Mouse (Mus musculus) stomach, postnatal 0 days (tissue): Measurements from ENCODE around the gene Sept14. TPM values are rescaled to one million over a fixed set of nuclear protein-coding genes. Genes with fewer than 3 reads are reported as not detected.
"Not testable (repeated sequence)": the region's sequence is repeated elsewhere in the genome, so short reads cannot be mapped to it uniquely, and the experiment has no call there.

Experiments
- ATAC-seq: fragments of 200-750 bp; cut with Nextera tagmentation; 2 replicates; pipeline ENCODE4 v1.8.0; 2017; ENCODE audit not compliant: low FRiP score, low TSS enrichment
- DNase-seq: peaks from one replicate; pipeline ENCODE4 v3.0.0-alpha.2; 2016; ENCODE audit warnings: low spot score
- H3K27ac ChIP-seq: fragments of 300-500 bp; sonication (generic); replicated peaks from 2 replicates; pipeline ENCODE4 v1.5.1; 2014; ENCODE audit warnings: mild to moderate bottlenecking, control low read depth
- H3K27me3 ChIP-seq: fragments of 300-500 bp; sonication (generic); 2 replicates; pipeline ENCODE4 v1.6.1; 2014; ENCODE audit warnings: low read length; ENCODE audit not compliant: control insufficient read depth, insufficient read depth
- H3K36me3 ChIP-seq: fragments of 300-500 bp; sonication (generic); 2 replicates; pipeline ENCODE4 v1.6.1; 2014; ENCODE audit warnings: low read length, mixed read lengths; ENCODE audit not compliant: control insufficient read depth, insufficient read depth
- H3K4me1 ChIP-seq: fragments of 300-500 bp; sonication (generic); replicated peaks from 2 replicates; pipeline ENCODE4 v1.6.1; 2014; ENCODE audit warnings: antibody characterized with exemption; ENCODE audit not compliant: control insufficient read depth, insufficient read depth
- H3K4me2 ChIP-seq: fragments of 300-500 bp; sonication (generic); replicated peaks from 2 replicates; pipeline ENCODE4 v1.6.1; 2014; ENCODE audit warnings: low read depth, mild to moderate bottlenecking, control low read depth, moderate library complexity
- H3K4me3 ChIP-seq: fragments of 300-500 bp; sonication (generic); 2 replicates; pipeline ENCODE4 v1.5.1; 2014; ENCODE audit warnings: low read depth, low read length, control low read depth
- H3K9ac ChIP-seq: fragments of 300-500 bp; sonication (generic); 2 replicates; pipeline ENCODE4 v1.6.1; 2014; ENCODE audit warnings: mild to moderate bottlenecking, low read length, control low read depth, mixed read lengths
- H3K9me3 ChIP-seq: fragments of 300-500 bp; sonication (generic); 2 replicates; pipeline ENCODE4 v1.6.1; 2016; ENCODE audit warnings: low read length; ENCODE audit not compliant: control insufficient read depth
- CTCF ChIP-seq: IDR thresholded peaks from 2 replicates; pipeline ENCODE4 v1.5.1; 2016; ENCODE audit warnings: antibody characterized with exemption, low read depth, mild to moderate bottlenecking, moderate library complexity
- EP300 ChIP-seq: optimal IDR thresholded peaks from 2 replicates; pipeline ENCODE3; 2016; ENCODE audit warnings: antibody characterized with exemption
- WGBS: fragments of 180-500 bp; shearing (Covaris S2); extraction: QIAGEN DNeasy Blood & Tissue Kit; methylation state at CpG from one replicate; pipeline ENCODE4 v1.1.7; 2014; 5-methylcytosine and 5-hydroxymethylcytosine counted together
- polyA plus RNA-seq: library from polyadenylated mRNA; unstranded; fragments of >200 nt; fragmentation: Nextera tagmentation; extraction: Ambion mirVana; gene quantifications from 2 replicates; pipeline ENCODE4 v1.2.1, GENCODE M21; 2015

Gene Sept14
- polyA plus RNA-seq, 1 experiment from 2014 or later: not detected

- DNase-seq (no peak), ATAC-seq (no peak)
- 41% methylated on average over 2 of the region's 2 CpGs for WGBS
- no peaks in the 10 kb centered on the region for H3K36me3 ChIP-seq
- TF ChIP-seq CTCF: no peak
- no peak overlapping the region for H3K9ac ChIP-seq
- H3K4me2 ChIP-seq: no peak overlapping the region
- no peaks in the 10 kb centered on the region for H3K4me1 ChIP-seq
- H3K4me3 ChIP-seq: no peak overlapping the region
- H3K27ac ChIP-seq: no peak overlapping the region
- no peaks in the 10 kb centered on the region for H3K9me3 ChIP-seq
- no peaks in the 10 kb centered on the region for H3K27me3 ChIP-seq
Observed at GRCm38 (mm10) chr5:129700506-129700905, 7.8 kb downstream of the Sept14 start.

GRCm38 (mm10) chr5:129690528-129690927 is 17.8 kb downstream of the Sept14 start:
- H3K4me2 ChIP-seq: no peak overlapping the region
- DNase-seq (no peak), ATAC-seq (no peak)
- no peak overlapping the region for H3K9ac ChIP-seq
- 63% methylated on average over 3 of the region's 3 CpGs for WGBS
- no peak overlapping the region for H3K27ac ChIP-seq
- no peaks in the 10 kb centered on the region for H3K36me3 ChIP-seq
- no peak overlapping the region for H3K4me3 ChIP-seq
- TF ChIP-seq CTCF: no peak
- no peaks in the 10 kb centered on the region for H3K4me1 ChIP-seq
- H3K27me3 ChIP-seq: no peaks in the 10 kb centered on the region
- no peaks in the 10 kb centered on the region for H3K9me3 ChIP-seq

GRCm38 (mm10) chr5:129687621-129688020 is 20.7 kb downstream of the Sept14 start:
- H3K9me3 ChIP-seq: no peaks in the 10 kb centered on the region
- DNase-seq (no peak), ATAC-seq (no peak)
- no peak for TF ChIP-seq CTCF
- no peak for TF ChIP-seq EP300
- H3K4me3 ChIP-seq: no peak overlapping the region
- no peaks in the 10 kb centered on the region for H3K4me1 ChIP-seq
- WGBS: 77% methylated on average over 7 of the region's 7 CpGs
- no peak overlapping the region for H3K27ac ChIP-seq
- no peaks in the 10 kb centered on the region for H3K27me3 ChIP-seq
- H3K36me3 ChIP-seq: no peaks in the 10 kb centered on the region
- H3K9ac ChIP-seq: no peak overlapping the region
- no peak overlapping the region for H3K4me2 ChIP-seq

GRCm38 (mm10) chr5:129685141-129685540 is 23.2 kb downstream of the Sept14 start:
- not testable (repeated sequence) for H3K27me3 ChIP-seq, H3K4me3 ChIP-seq, H3K9me3 ChIP-seq, H3K4me1 ChIP-seq, H3K27ac ChIP-seq, H3K9ac ChIP-seq, H3K4me2 ChIP-seq, H3K36me3 ChIP-seq, DNase-seq, ATAC-seq
- 87% methylated on average over 5 of the region's 5 CpGs for WGBS

- ATAC-seq (peak; percentile 96), DNase-seq (peak; percentile 85)
- Histone ChIP-seq H3K4me2 (peak within 1 kb of the TSS; percentile 78), H3K36me3 (no peaks in the 10 kb centered on the region), H3K4me1 (0 out of 2 replicates have a peak, but pooled peaks cover 2% of the 10 kb centered on the region), H3K27ac (peak within 1 kb of the TSS; percentile 49; the same call in 1 of the 2 replicates), H3K4me3 (peak within 1 kb of the TSS; percentile 82), H3K9me3 (no peaks in the 10 kb centered on the region), H3K9ac (peak within 1 kb of the TSS; percentile 93), H3K27me3 (no peaks in the 10 kb centered on the region)
- 1% methylated on average over 23 of the region's 23 CpGs for WGBS
- TF ChIP-seq CTCF (no peak), EP300 (no peak)
Observed at GRCm38 (mm10) chr5:129670036-129670458, 38.3 kb downstream of the Sept14 start, which contains the start of gene Zfp11. TSS of gene Zfp11 (minus strand) at chr5:129670099.

- peak overlapping the region; percentile 49; the same call in 1 of the 2 replicates for H3K27ac ChIP-seq
- H3K4me2 ChIP-seq: peak overlapping the region; percentile 78
- DNase-seq: no peak
- H3K36me3 ChIP-seq: no peaks in the 10 kb centered on the region
- no peaks in the 10 kb centered on the region for H3K9me3 ChIP-seq
- peak overlapping the region; percentile 82 for H3K4me3 ChIP-seq
- WGBS: under 1% methylated on average over 31 of the region's 31 CpGs
- H3K9ac ChIP-seq: peak overlapping the region; percentile 93
- 0 out of 2 replicates have a peak, but pooled peaks cover 2% of the 10 kb centered on the region for H3K4me1 ChIP-seq
- no peak for TF ChIP-seq CTCF
- no peak for TF ChIP-seq EP300
- ATAC-seq: no peak
- H3K27me3 ChIP-seq: no peaks in the 10 kb centered on the region
Observed at GRCm38 (mm10) chr5:129669453-129670035, 38.8 kb downstream of the Sept14 start.
